ENCODE assay signal across 25 mouse cellular contexts in the genomic region with DNA sequence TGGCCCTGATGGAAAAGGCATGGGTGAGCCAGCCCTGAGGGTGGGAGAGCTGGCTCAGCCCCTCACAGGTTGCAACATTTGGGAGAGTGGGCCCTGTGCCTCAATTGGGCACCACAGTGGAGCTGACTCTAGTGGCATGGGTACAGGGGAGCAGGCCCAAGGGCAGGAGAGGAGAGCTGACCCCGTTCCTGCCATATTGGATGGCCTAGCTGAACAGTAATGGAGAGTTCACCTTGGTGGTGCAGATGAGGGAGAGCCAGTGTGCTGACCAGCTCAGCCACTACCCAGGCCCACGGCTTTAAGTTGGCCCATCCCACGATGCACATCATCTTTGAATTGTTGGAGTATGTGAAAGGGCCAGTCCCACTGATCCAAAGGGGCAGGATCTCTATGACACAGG. TPM values are rescaled to one million over a fixed set of nuclear protein-coding genes. Genes with fewer than 3 reads are reported as not detected.
DNase-seq lines count a peak whose midpoint lies in the region; ATAC-seq and TF ChIP-seq lines count a peak whose summit lies in the region.
"Had no signal": no experiment of that assay in that cellular context is flagged by ENCODE, and none has a peak within 500 bp of the region (broad histone marks: within the 10 kb centered on the region; RNA-seq: fewer than 3 reads in every experiment).

No protein-coding gene starts in this region.

- no peaks in the 10 kb centered on the region for H3K4me1 ChIP-seq in heart, embryonic 12.5 days (replicated peaks)
- H3K4me1 ChIP-seq in kidney, embryonic 16.5 days (ENCODE audit: insufficient read depth, low read length) = no peaks in the 10 kb centered on the region
- no peaks in the 10 kb centered on the region for H3K4me1 ChIP-seq in midbrain, embryonic 16.5 days (ENCODE audit: control insufficient read depth, insufficient read depth, low read length)
- no peaks in the 10 kb centered on the region for H3K4me1 ChIP-seq in midbrain, postnatal 0 days (ENCODE audit: insufficient read depth, low read length)
- H3K4me1 ChIP-seq: embryonic facial prominence, embryonic 13.5 days; heart, embryonic 15.5 days; hindbrain, embryonic 12.5 days; intestine, embryonic 15.5 days had no signal

- no peaks in the 10 kb centered on the region for H3K36me3 ChIP-seq in heart, embryonic 12.5 days
- no peaks in the 10 kb centered on the region for H3K36me3 ChIP-seq in kidney, embryonic 16.5 days (ENCODE audit: insufficient read depth, low read length)
- H3K36me3 ChIP-seq in midbrain, embryonic 16.5 days (ENCODE audit: control insufficient read depth, insufficient read depth, low read length) = no peaks in the 10 kb centered on the region
- H3K36me3 ChIP-seq in midbrain, postnatal 0 days (ENCODE audit: insufficient read depth, low read length) = no peaks in the 10 kb centered on the region
- H3K36me3 ChIP-seq: embryonic facial prominence, embryonic 13.5 days; forebrain, embryonic 10.5 days; heart, embryonic 15.5 days; hindbrain, embryonic 12.5 days; intestine, embryonic 15.5 days had no signal

- H3K9ac ChIP-seq in heart, embryonic 12.5 days = no peak overlapping the region
- H3K9ac ChIP-seq in kidney, embryonic 16.5 days (replicated peaks; ENCODE audit: low read length) = no peak overlapping the region
- H3K9ac ChIP-seq in midbrain, embryonic 16.5 days (ENCODE audit: low read depth, low read length) = no peak overlapping the region
- H3K9ac ChIP-seq in midbrain, postnatal 0 days (replicated peaks; ENCODE audit: low read length, poor library complexity, severe bottlenecking) = no peak overlapping the region
- H3K9ac ChIP-seq: embryonic facial prominence, embryonic 13.5 days; heart, embryonic 15.5 days; hindbrain, embryonic 12.5 days; intestine, embryonic 15.5 days had no signal

- H3K27ac ChIP-seq in heart, embryonic 12.5 days (ENCODE audit: poor library complexity, severe bottlenecking) = no peak overlapping the region
- H3K27ac ChIP-seq in kidney, embryonic 16.5 days (ENCODE audit: low read length) = no peak overlapping the region
- H3K27ac ChIP-seq in midbrain, embryonic 16.5 days (ENCODE audit: low read length) = no peak overlapping the region
- H3K27ac ChIP-seq in midbrain, postnatal 0 days (ENCODE audit: low read depth, low read length) = no peak overlapping the region
- H3K27ac ChIP-seq: embryonic facial prominence, embryonic 13.5 days; forebrain, embryonic 10.5 days; heart, adult 2 months; heart, embryonic 15.5 days; hindbrain, embryonic 12.5 days; intestine, embryonic 15.5 days had no signal

- ATAC-seq in heart, embryonic 12.5 days (ENCODE audit: insufficient number of reproducible peaks, low FRiP score) = peak; percentile 36; the same call in 1 of the 2 replicates
- ATAC-seq in kidney, embryonic 16.5 days (ENCODE audit: low FRiP score, low TSS enrichment) = peak; percentile 49; the same call in 1 of the 2 replicates
- ATAC-seq in midbrain, embryonic 16.5 days = 0 out of 2 replicates have a peak, but pooled peaks have one; percentile 28
- no peak; the same call in 1 of the 2 replicates for ATAC-seq in midbrain, postnatal 0 days (ENCODE audit: low FRiP score)
- 0 out of 2 replicates have a peak, but pooled peaks have one; percentile 52 for ATAC-seq in megakaryocyte-erythroid progenitor cell, adult 5-6 weeks (replicated peaks; ENCODE audit: low FRiP score, low TSS enrichment, poor library complexity, severe bottlenecking)
- ATAC-seq: activated CD4-positive, CD25-positive, alpha-beta regulatory T cell, adult 4 months; forebrain, embryonic 16.5 days; intestine, embryonic 15.5 days; Patski had no signal

- DNase-seq in heart, adult 9 months (ENCODE audit: low spot score in 2 of 2) = no peak
- no peak for DNase-seq in kidney, adult 9 months
- no peak for DNase-seq in midbrain, postnatal 0 days (ENCODE audit: low spot score)
- DNase-seq: adrenal gland, postnatal 14 days; cerebellum, adult 9-11 months; cerebellum, postnatal 36 days; gastrocnemius, postnatal 10 days; heart, adult 2 months; heart, postnatal 14 days had no signal

- WGBS in heart, embryonic 12.5 days = 79% methylated on average over 3 of the region's 3 CpGs
- WGBS in kidney, embryonic 16.5 days = 87% methylated on average over 3 of the region's 3 CpGs
- 81% methylated on average over 3 of the region's 3 CpGs for WGBS in midbrain, embryonic 16.5 days
- WGBS in midbrain, postnatal 0 days = 86% methylated on average over 3 of the region's 3 CpGs

- no peaks in the 10 kb centered on the region for H3K27me3 ChIP-seq in heart, embryonic 12.5 days (replicated peaks)
- no peaks in the 10 kb centered on the region for H3K27me3 ChIP-seq in kidney, embryonic 16.5 days (ENCODE audit: insufficient read depth, low read length)
- H3K27me3 ChIP-seq in midbrain, embryonic 16.5 days (ENCODE audit: control insufficient read depth, insufficient read depth, low read depth, low read length) = no peaks in the 10 kb centered on the region
- no peaks in the 10 kb centered on the region for H3K27me3 ChIP-seq in midbrain, postnatal 0 days (ENCODE audit: insufficient read depth, low read length)
- H3K27me3 ChIP-seq: CH12.LX; embryonic facial prominence, embryonic 13.5 days; heart, embryonic 15.5 days; hindbrain, embryonic 12.5 days; intestine, embryonic 15.5 days had no signal

- H3K4me3 ChIP-seq in heart, embryonic 12.5 days = no peak overlapping the region
- no peak overlapping the region for H3K4me3 ChIP-seq in kidney, embryonic 16.5 days (ENCODE audit: low read length)
- H3K4me3 ChIP-seq in midbrain, embryonic 16.5 days (ENCODE audit: low read depth, low read length) = no peak overlapping the region
- no peak overlapping the region for H3K4me3 ChIP-seq in midbrain, postnatal 0 days (ENCODE audit: low read depth, low read length)
- H3K4me3 ChIP-seq: embryonic facial prominence, embryonic 13.5 days; forebrain, embryonic 10.5 days; heart, adult 2 months; heart, embryonic 15.5 days; hindbrain, embryonic 12.5 days; intestine, embryonic 15.5 days had no signal

- peaks cover 6% of the 10 kb centered on the region; the same call in 1 of the 2 replicates for H3K9me3 ChIP-seq in heart, embryonic 12.5 days (replicated peaks)
- no peaks in the 10 kb centered on the region for H3K9me3 ChIP-seq in kidney, embryonic 16.5 days (ENCODE audit: low read length)
- no peaks in the 10 kb centered on the region for H3K9me3 ChIP-seq in midbrain, embryonic 16.5 days (replicated peaks; ENCODE audit: control insufficient read depth, low read length, poor library complexity, severe bottlenecking)
- H3K9me3 ChIP-seq in midbrain, postnatal 0 days (ENCODE audit: low read length) = no peaks in the 10 kb centered on the region
- H3K9me3 ChIP-seq: embryonic facial prominence, embryonic 13.5 days; forebrain, embryonic 10.5 days; heart, embryonic 15.5 days; hindbrain, embryonic 12.5 days; intestine, embryonic 15.5 days had no signal

- H3K4me2 ChIP-seq in heart, embryonic 12.5 days = no peak overlapping the region
- H3K4me2 ChIP-seq in kidney, embryonic 16.5 days (replicated peaks; ENCODE audit: low read depth, low read length) = no peak overlapping the region
- no peak overlapping the region for H3K4me2 ChIP-seq in midbrain, embryonic 16.5 days (ENCODE audit: low read length)
- H3K4me2 ChIP-seq in midbrain, postnatal 0 days (ENCODE audit: low read depth, low read length, poor library complexity, severe bottlenecking) = no peak overlapping the region
- H3K4me2 ChIP-seq: embryonic facial prominence, embryonic 13.5 days; heart, embryonic 15.5 days; hindbrain, embryonic 12.5 days; intestine, embryonic 15.5 days had no signal

- no peak for TF ChIP-seq CTCF in midbrain, postnatal 0 days (IDR thresholded peaks at IDR 0.05)

RNA-seq across cellular contexts. Expression of gene Mgat4d, which starts 6.2 kb away (rescaled TPM):
- polyA plus RNA-seq in heart, embryonic 12.5 days (2016; fragmentation: Nextera tagmentation; extraction: Ambion mirVana) = not detected in 2 replicates
- polyA plus RNA-seq in kidney, embryonic 16.5 days (2015; fragmentation: Nextera tagmentation; extraction: Ambion mirVana) = not detected in 2 replicates
- not detected in 2 replicates for polyA plus RNA-seq in midbrain, embryonic 16.5 days (2015; fragmentation: Nextera tagmentation; extraction: Ambion mirVana)
- total RNA-seq in midbrain, postnatal 0 days (2014; rRNA removed) = not detected in 2 replicates
- polyA plus RNA-seq in midbrain, postnatal 0 days (2015; fragmentation: Nextera tagmentation; extraction: Ambion mirVana) = not detected in 2 replicates
- not detected in 2 replicates for total RNA-seq in megakaryocyte-erythroid progenitor cell, adult 5-6 weeks (2014; fragmentation: Nextera tagmentation)
- not detected in 2 replicates for total RNA-seq in megakaryocyte-erythroid progenitor cell, adult 5-6 weeks (2017)
- total RNA-seq: adrenal gland, adult 18-20 months; adrenal gland, postnatal 14 days; CH12.LX; gastrocnemius, postnatal 10 days; gastrocnemius, postnatal 4 days; heart, adult 2 months; heart, postnatal 14 days had no signal
- polyA plus RNA-seq: activated CD4-positive, CD25-positive, alpha-beta regulatory T cell, adult 4 months; embryonic facial prominence, embryonic 13.5 days; forebrain, embryonic 10.5 days; forebrain, embryonic 16.5 days; frontal cortex, adult 2 months; heart, adult 2 months; heart, embryonic 15.5 days; hindbrain, embryonic 12.5 days; intestine, embryonic 15.5 days; Patski had no signal

RNA-seq across cellular contexts. Expression of gene Elmod2, which starts 9.8 kb away (rescaled TPM):
- polyA plus RNA-seq in heart, embryonic 12.5 days (2016; fragmentation: Nextera tagmentation; extraction: Ambion mirVana) = 14.8 and 16.1 TPM in 2 replicates
- 15.4 and 16.0 TPM in 2 replicates for polyA plus RNA-seq in kidney, embryonic 16.5 days (2015; fragmentation: Nextera tagmentation; extraction: Ambion mirVana)
- polyA plus RNA-seq in midbrain, embryonic 16.5 days (2015; fragmentation: Nextera tagmentation; extraction: Ambion mirVana) = 28.9 and 31.6 TPM in 2 replicates
- 22.8 and 26.0 TPM in 2 replicates for total RNA-seq in midbrain, postnatal 0 days (2014; rRNA removed)
- 12.9 and 13.5 TPM in 2 replicates for polyA plus RNA-seq in midbrain, postnatal 0 days (2015; fragmentation: Nextera tagmentation; extraction: Ambion mirVana)
- 10.0 and 14.5 TPM in 2 replicates for total RNA-seq in megakaryocyte-erythroid progenitor cell, adult 5-6 weeks (2014; fragmentation: Nextera tagmentation)
- 16.7 and 29.9 TPM in 2 replicates for total RNA-seq in megakaryocyte-erythroid progenitor cell, adult 5-6 weeks (2017)

RNA-seq across cellular contexts. Expression of gene Clgn, which starts 47.6 kb away (rescaled TPM):
- 0.14 TPM in 1 of 2 replicates, not detected in the other for polyA plus RNA-seq in heart, embryonic 12.5 days (2016; fragmentation: Nextera tagmentation; extraction: Ambion mirVana)
- polyA plus RNA-seq in kidney, embryonic 16.5 days (2015; fragmentation: Nextera tagmentation; extraction: Ambion mirVana) = 0.14 and 0.22 TPM in 2 replicates
- 11.5 and 12.6 TPM in 2 replicates for polyA plus RNA-seq in midbrain, embryonic 16.5 days (2015; fragmentation: Nextera tagmentation; extraction: Ambion mirVana)
- 5.6 and 7.4 TPM in 2 replicates for total RNA-seq in midbrain, postnatal 0 days (2014; rRNA removed)
- 11.4 and 11.6 TPM in 2 replicates for polyA plus RNA-seq in midbrain, postnatal 0 days (2015; fragmentation: Nextera tagmentation; extraction: Ambion mirVana)
- 1.1 and 1.2 TPM in 2 replicates for total RNA-seq in megakaryocyte-erythroid progenitor cell, adult 5-6 weeks (2014; fragmentation: Nextera tagmentation)
- 0.19 and 0.95 TPM in 2 replicates for total RNA-seq in megakaryocyte-erythroid progenitor cell, adult 5-6 weeks (2017)
- total RNA-seq: adrenal gland, adult 18-20 months; heart, adult 2 months; heart, postnatal 14 days had no signal
- polyA plus RNA-seq: Patski had no signal

RNA-seq across cellular contexts. Expression of gene Ucp1, which starts 51.9 kb away (rescaled TPM):
- not detected in 2 replicates for polyA plus RNA-seq in heart, embryonic 12.5 days (2016; fragmentation: Nextera tagmentation; extraction: Ambion mirVana)
- not detected in 2 replicates for polyA plus RNA-seq in kidney, embryonic 16.5 days (2015; fragmentation: Nextera tagmentation; extraction: Ambion mirVana)
- 0.18 TPM in 1 of 2 replicates, not detected in the other for polyA plus RNA-seq in midbrain, embryonic 16.5 days (2015; fragmentation: Nextera tagmentation; extraction: Ambion mirVana)
- total RNA-seq in midbrain, postnatal 0 days (2014; rRNA removed) = 0.52 TPM in 1 of 2 replicates, not detected in the other
- polyA plus RNA-seq in midbrain, postnatal 0 days (2015; fragmentation: Nextera tagmentation; extraction: Ambion mirVana) = 0.15 TPM in 1 of 2 replicates, not detected in the other
- not detected in 2 replicates for total RNA-seq in megakaryocyte-erythroid progenitor cell, adult 5-6 weeks (2014; fragmentation: Nextera tagmentation)
- total RNA-seq in megakaryocyte-erythroid progenitor cell, adult 5-6 weeks (2017) = not detected in 2 replicates
- total RNA-seq: CH12.LX; gastrocnemius, postnatal 10 days had no signal
- polyA plus RNA-seq: activated CD4-positive, CD25-positive, alpha-beta regulatory T cell, adult 4 months; embryonic facial prominence, embryonic 13.5 days; forebrain, embryonic 10.5 days; forebrain, embryonic 16.5 days; heart, embryonic 15.5 days; intestine, embryonic 15.5 days; Patski had no signal

Comparison
In these comparisons a context has a peak if more than half of its experiments do, and no peak if none do; other contexts are left out.
1. RNA of gene Clgn, which starts 47.6 kb away (polyA plus RNA-seq): 11.5 to 12.6 TPM in midbrain, embryonic 16.5 days and 11.4 to 11.6 TPM in midbrain, postnatal 0 days; 0.14 TPM in heart, embryonic 12.5 days and 0.14 to 0.22 TPM in kidney, embryonic 16.5 days; every median in the first group is over 10 times any median in the second.